Mouse (Mus musculus): ENCODE measurements around the gene Glce. TPM values are rescaled to one million over a fixed set of nuclear protein-coding genes. Genes with fewer than 3 reads are reported as not detected.

The Glce gene
- total and polyA plus RNA-seq, 3 experiments, result 7.4 to 16.4 (median 13.1) TPM

GRCm38 (mm10) chr9:62121551-62122447, 656 bp downstream of the Glce start:
- H3K9ac ChIP-seq (ENCODE audit: insufficient read depth, low read depth), result peak overlapping the region; percentile 89
- H3K36me3 ChIP-seq (replicated peaks in 1 of 2; ENCODE audit: control insufficient read depth in 1 of 2, insufficient read depth in 1 of 2, low read length in 1 of 2), result no peaks in the 10 kb centered on the region
- H3K4me1 ChIP-seq (ENCODE audit: control insufficient read depth in 1 of 2, insufficient read depth in 2 of 2), result peaks cover 2 to 22% of the 10 kb centered on the region in 2 experiments; a peak in 3 of 4 replicates
- TF ChIP-seq MXI1 (IDR thresholded peaks at IDR 0.05; ENCODE audit: low read depth, low read length) (no peak), CHD2 (IDR thresholded peaks at IDR 0.05; ENCODE audit: low read length) (0 out of 2 replicates have a peak, but pooled peaks have one; percentile 13), POLR2AphosphoS2 (IDR thresholded peaks at IDR 0.05; ENCODE audit: low read depth, low read length) (no peak), ZC3H11A (IDR thresholded peaks at IDR 0.05; ENCODE audit: low read depth, low read length) (no peak), ETS1 (conservative IDR thresholded peaks at IDR 0.05; ENCODE audit: low read depth, low read length) (no peak), MAX (IDR thresholded peaks at IDR 0.05; ENCODE audit: low read length) (no peak), JUND (conservative IDR thresholded peaks at IDR 0.05; ENCODE audit: low read depth, low read length) (no peak), TCF12 (IDR thresholded peaks at IDR 0.05; ENCODE audit: low read depth, low read length) (no peak), BHLHE40 (IDR thresholded peaks at IDR 0.05; ENCODE audit: low read depth, low read length) (no peak), CTCF (conservative IDR thresholded peaks at IDR 0.05 in 1 of 2, IDR thresholded peaks at IDR 0.05 in 1 of 2; ENCODE audit: low read depth in 2 of 2, low read length in 2 of 2) (peak in 1 of 2 experiments; percentile 15; a peak in 1 of 4 replicates), MAFK (IDR thresholded peaks at IDR 0.05; ENCODE audit: insufficient replicate concordance, low read length) (no peak), EP300 (IDR thresholded peaks at IDR 0.05; ENCODE audit: low read length) (no peak), CHD1 (IDR thresholded peaks at IDR 0.05; ENCODE audit: low read depth, low read length) (no peak), HCFC1 (IDR thresholded peaks at IDR 0.05; ENCODE audit: low read depth, low read length) (no peak)
- peaks cover 11% of the 10 kb centered on the region for H3K27me3 ChIP-seq (replicated peaks)
- H3K9me3 ChIP-seq (replicated peaks; ENCODE audit: low read length), result no peaks in the 10 kb centered on the region
- peaks cover 20% of the 10 kb centered on the region for H3K79me2 ChIP-seq (replicated peaks; ENCODE audit: control insufficient read depth, extremely low read depth, insufficient read depth, poor library complexity, severe bottlenecking)
- H3K4me3 ChIP-seq (replicated peaks in 1 of 3; ENCODE audit: low read depth in 2 of 3, low read length in 2 of 3, poor library complexity in 1 of 3), result peak overlapping the region; percentile 68 to 88 (median 86)
- in situ Hi-C loops (cut with MboI; ENCODE audit: low pct_ligation_motif_present, low pct_unique_long_range_greater_than_20kb, low sequenced_read_pairs) (no loop called here), dilution Hi-C loops (cut with MboI; ENCODE audit: extremely low pct_ligation_motif_present, extremely low pct_unique_long_range_greater_than_20kb, low sequenced_read_pairs) (no loop called here)
- peak overlapping the region; percentile 68 for H3K27ac ChIP-seq (ENCODE audit: insufficient read depth, low read depth)
- DNase-seq (ENCODE audit: extremely low read depth), result peak; percentile 11
- H3K4me2 ChIP-seq (ENCODE audit: insufficient read depth, low read depth, poor library complexity, severe bottlenecking), result peak overlapping the region; percentile 93; the same call in 1 of the 2 replicates

GRCm38 (mm10) chr9:62118754-62119153, 3.7 kb downstream of the Glce start:
- Histone ChIP-seq H3K4me3 (replicated peaks in 1 of 3; ENCODE audit: low read depth in 2 of 3, low read length in 2 of 3, poor library complexity in 1 of 3) (no peak overlapping the region), H3K79me2 (replicated peaks; ENCODE audit: control insufficient read depth, extremely low read depth, insufficient read depth, poor library complexity, severe bottlenecking) (peaks cover 27% of the 10 kb centered on the region), H3K27me3 (replicated peaks) (peaks cover 9% of the 10 kb centered on the region), H3K9ac (ENCODE audit: insufficient read depth, low read depth) (peak overlapping the region; percentile 74), H3K4me2 (ENCODE audit: insufficient read depth, low read depth, poor library complexity, severe bottlenecking) (peak overlapping the region; percentile 36; the same call in 1 of the 2 replicates), H3K27ac (ENCODE audit: insufficient read depth, low read depth) (peak overlapping the region; percentile 77), H3K9me3 (replicated peaks; ENCODE audit: low read length) (no peaks in the 10 kb centered on the region), H3K36me3 (replicated peaks in 1 of 2; ENCODE audit: control insufficient read depth in 1 of 2, insufficient read depth in 1 of 2, low read length in 1 of 2) (no peaks in the 10 kb centered on the region), H3K4me1 (ENCODE audit: control insufficient read depth in 1 of 2, insufficient read depth in 2 of 2) (peaks cover 2 to 22% of the 10 kb centered on the region in 2 experiments; a peak in 3 of 4 replicates)
- peak; percentile 28 for DNase-seq (ENCODE audit: extremely low read depth)
- in situ Hi-C loops (cut with MboI; ENCODE audit: low pct_ligation_motif_present, low pct_unique_long_range_greater_than_20kb, low sequenced_read_pairs), result no loop called here
- dilution Hi-C loops (cut with MboI; ENCODE audit: extremely low pct_ligation_motif_present, extremely low pct_unique_long_range_greater_than_20kb, low sequenced_read_pairs), result no loop called here
- TF ChIP-seq IRF4 (IDR thresholded peaks at IDR 0.05; ENCODE audit: low read depth, low read length) (peak; percentile 71), EP300 (IDR thresholded peaks at IDR 0.05; ENCODE audit: low read length) (peak; percentile 49), SIN3A (IDR thresholded peaks at IDR 0.05; ENCODE audit: low read length) (0 out of 2 replicates have a peak, but pooled peaks have one; percentile 25), ZNF384 (IDR thresholded peaks at IDR 0.05; ENCODE audit: low read depth, low read length) (no peak), UBTF (IDR thresholded peaks at IDR 0.05; ENCODE audit: low read depth, low read length) (no peak), MAFK (IDR thresholded peaks at IDR 0.05; ENCODE audit: insufficient replicate concordance, low read length) (no peak), GABPA (IDR thresholded peaks at IDR 0.05; ENCODE audit: insufficient replicate concordance, low read depth, low read length) (no peak), JUND (conservative IDR thresholded peaks at IDR 0.05; ENCODE audit: low read depth, low read length) (0 out of 2 replicates have a peak, but pooled peaks have one; percentile 23), CHD2 (IDR thresholded peaks at IDR 0.05; ENCODE audit: low read length) (no peak), BHLHE40 (IDR thresholded peaks at IDR 0.05; ENCODE audit: low read depth, low read length) (0 out of 2 replicates have a peak, but pooled peaks have one; percentile 28), CHD1 (IDR thresholded peaks at IDR 0.05; ENCODE audit: low read depth, low read length) (no peak), ETS1 (conservative IDR thresholded peaks at IDR 0.05; ENCODE audit: low read depth, low read length) (peak; percentile 36; the same call in 1 of the 2 replicates), HCFC1 (IDR thresholded peaks at IDR 0.05; ENCODE audit: low read depth, low read length) (peak; percentile 28; the same call in 1 of the 2 replicates), USF2 (conservative IDR thresholded peaks at IDR 0.05; ENCODE audit: low read depth, low read length) (no peak), MEF2A (IDR thresholded peaks at IDR 0.05; ENCODE audit: borderline replicate concordance, low read depth, low read length) (peak; percentile 21; the same call in 1 of the 2 replicates), ELF1 (IDR thresholded peaks at IDR 0.05; ENCODE audit: low read depth, low read length) (0 out of 2 replicates have a peak, but pooled peaks have one; percentile 26), TBP (conservative IDR thresholded peaks at IDR 0.05; ENCODE audit: low read depth, low read length) (no peak), ZC3H11A (IDR thresholded peaks at IDR 0.05; ENCODE audit: low read depth, low read length) (no peak), NRF1 (IDR thresholded peaks at IDR 0.05; ENCODE audit: low read depth, low read length) (no peak), MYC (IDR thresholded peaks at IDR 0.05; ENCODE audit: low read depth, low read length) (0 out of 2 replicates have a peak, but pooled peaks have one; percentile 38), NELFE (IDR thresholded peaks at IDR 0.05; ENCODE audit: low read depth, low read length) (no peak), JUN (IDR thresholded peaks at IDR 0.05; ENCODE audit: insufficient read depth, low read depth, low read length) (no peak; the same call in 1 of the 2 replicates), MXI1 (IDR thresholded peaks at IDR 0.05; ENCODE audit: low read depth, low read length) (peak; percentile 26; the same call in 1 of the 2 replicates), MAX (IDR thresholded peaks at IDR 0.05; ENCODE audit: low read length) (no peak)
